Mouse (Mus musculus): ENCODE measurements around the gene Tm9sf2. TPM values are rescaled to one million over a fixed set of nuclear protein-coding genes. Genes with fewer than 3 reads are reported as not detected.

Gene Tm9sf2
- polyA plus RNA-seq, 1 experiment: 163 TPM

DNA sequence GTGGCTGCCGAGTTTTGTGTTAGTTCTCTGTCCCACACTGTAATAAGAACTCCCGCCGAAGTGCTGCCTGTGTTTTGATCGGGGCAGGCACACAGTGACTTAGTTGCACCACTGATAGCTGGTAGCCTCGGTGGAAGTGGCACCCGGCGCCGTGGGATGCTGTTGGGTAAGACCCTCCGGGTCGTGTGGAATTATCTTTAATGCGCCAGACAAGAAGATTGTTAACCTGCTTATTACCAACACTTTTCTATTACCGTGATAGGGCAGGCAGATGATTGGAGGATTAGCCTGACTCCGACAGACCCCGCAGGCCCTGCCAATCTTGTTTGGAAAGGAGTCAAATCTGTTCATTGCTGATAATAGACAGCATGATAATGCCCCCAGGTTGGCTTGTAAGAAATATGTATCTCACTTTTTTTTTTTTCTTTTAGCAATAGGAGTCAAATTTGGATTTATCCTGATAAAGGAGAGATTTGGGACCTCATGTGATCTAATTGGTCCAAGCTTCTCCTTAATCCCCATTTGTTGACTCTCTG lies 69.5 kb downstream of the Tm9sf2 start:
- Histone ChIP-seq H3K4me3 (ENCODE audit: control insufficient read depth, low read depth, low read length) (no peak overlapping the region), H3K36me3 (ENCODE audit: control insufficient read depth, insufficient read depth, low read length) (no peaks in the 10 kb centered on the region), H3K4me1 (ENCODE audit: control insufficient read depth, insufficient read depth, low read length) (peaks cover 5% of the 10 kb centered on the region), H3K27ac (ENCODE audit: control insufficient read depth, insufficient read depth, low read depth, low read length) (no peak overlapping the region), H3K27me3 (ENCODE audit: control insufficient read depth, insufficient read depth, low read length) (no peaks in the 10 kb centered on the region)
- TF ChIP-seq POLR2A (IDR thresholded peaks at IDR 0.05; ENCODE audit: control insufficient read depth, low read depth, low read length) (no peak), CTCF (IDR thresholded peaks at IDR 0.05; ENCODE audit: control insufficient read depth, insufficient read depth, insufficient replicate concordance, low read depth, low read length) (no peak)

GRCm38 (mm10) chr14:122179262-122179661 lies 72.4 kb downstream of the Tm9sf2 start:
- no peak overlapping the region for H3K27ac ChIP-seq (ENCODE audit: control insufficient read depth, insufficient read depth, low read depth, low read length)
- no peaks in the 10 kb centered on the region for H3K27me3 ChIP-seq (ENCODE audit: control insufficient read depth, insufficient read depth, low read length)
- TF ChIP-seq CTCF (IDR thresholded peaks at IDR 0.05; ENCODE audit: control insufficient read depth, insufficient read depth, insufficient replicate concordance, low read depth, low read length) (no peak), POLR2A (IDR thresholded peaks at IDR 0.05; ENCODE audit: control insufficient read depth, low read depth, low read length) (no peak)
- H3K36me3 ChIP-seq (ENCODE audit: control insufficient read depth, insufficient read depth, low read length): no peaks in the 10 kb centered on the region
- H3K4me1 ChIP-seq (ENCODE audit: control insufficient read depth, insufficient read depth, low read length): peaks cover 2% of the 10 kb centered on the region
- no peak overlapping the region for H3K4me3 ChIP-seq (ENCODE audit: control insufficient read depth, low read depth, low read length)

GRCm38 (mm10) chr14:122181078-122181814 lies 74.4 kb downstream of the Tm9sf2 start, which contains the start of gene Clybl:
Gene Clybl (plus strand): TSS chr14:122181704.
- Histone ChIP-seq H3K27ac (ENCODE audit: control insufficient read depth, insufficient read depth, low read depth, low read length) (no peak within 1 kb of the TSS), H3K27me3 (ENCODE audit: control insufficient read depth, insufficient read depth, low read length) (no peaks in the 10 kb centered on the region)
- TF ChIP-seq CTCF (IDR thresholded peaks at IDR 0.05; ENCODE audit: control insufficient read depth, insufficient read depth, insufficient replicate concordance, low read depth, low read length) (no peak), POLR2A (IDR thresholded peaks at IDR 0.05; ENCODE audit: control insufficient read depth, low read depth, low read length) (peak; percentile 42; the same call in 1 of the 2 replicates)

DNA sequence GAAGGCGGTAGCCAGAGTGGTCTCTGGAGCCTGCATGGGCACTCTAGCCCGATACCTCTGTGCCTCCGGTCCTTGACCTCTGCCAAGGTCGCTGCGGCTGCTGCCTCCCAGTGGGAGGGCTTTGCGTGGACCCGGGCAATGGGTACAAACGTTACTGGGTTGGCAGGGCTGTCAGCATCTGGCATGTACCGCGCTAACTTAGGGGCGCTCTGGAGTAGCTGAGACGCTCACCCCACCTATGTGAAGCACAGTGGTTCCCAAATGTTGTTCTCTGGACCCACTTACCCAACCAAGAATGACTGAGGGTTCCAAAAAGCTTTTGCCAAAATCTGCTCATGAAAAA lies 74.9 kb downstream of the Tm9sf2 start:
- no peak for TF ChIP-seq POLR2A (IDR thresholded peaks at IDR 0.05; ENCODE audit: control insufficient read depth, low read depth, low read length)
- no peak for TF ChIP-seq CTCF (IDR thresholded peaks at IDR 0.05; ENCODE audit: control insufficient read depth, insufficient read depth, insufficient replicate concordance, low read depth, low read length)
- Histone ChIP-seq H3K36me3 (ENCODE audit: control insufficient read depth, insufficient read depth, low read length) (no peaks in the 10 kb centered on the region), H3K4me1 (ENCODE audit: control insufficient read depth, insufficient read depth, low read length) (peaks cover 2% of the 10 kb centered on the region; the same call in 1 of the 2 replicates), H3K4me3 (ENCODE audit: control insufficient read depth, low read depth, low read length) (peak overlapping the region; percentile 80), H3K27ac (ENCODE audit: control insufficient read depth, insufficient read depth, low read depth, low read length) (no peak overlapping the region), H3K27me3 (ENCODE audit: control insufficient read depth, insufficient read depth, low read length) (no peaks in the 10 kb centered on the region)

More at GRCm38 (mm10) chr14:122181078-122181814, 74.4 kb downstream of the Tm9sf2 start, which contains the start of gene Clybl:
- Histone ChIP-seq H3K4me3 (ENCODE audit: control insufficient read depth, low read depth, low read length) (peak within 1 kb of the TSS; percentile 80), H3K36me3 (ENCODE audit: control insufficient read depth, insufficient read depth, low read length) (no peaks in the 10 kb centered on the region), H3K4me1 (ENCODE audit: control insufficient read depth, insufficient read depth, low read length) (peaks cover 2% of the 10 kb centered on the region)

- Histone ChIP-seq H3K36me3 (ENCODE audit: control insufficient read depth, insufficient read depth, low read length) (no peaks in the 10 kb centered on the region), H3K27me3 (ENCODE audit: control insufficient read depth, insufficient read depth, low read length) (no peaks in the 10 kb centered on the region), H3K4me3 (ENCODE audit: control insufficient read depth, low read depth, low read length) (no peak overlapping the region), H3K4me1 (ENCODE audit: control insufficient read depth, insufficient read depth, low read length) (peaks cover 2% of the 10 kb centered on the region; the same call in 1 of the 2 replicates), H3K27ac (ENCODE audit: control insufficient read depth, insufficient read depth, low read depth, low read length) (no peak overlapping the region)
- no peak for TF ChIP-seq CTCF (IDR thresholded peaks at IDR 0.05; ENCODE audit: control insufficient read depth, insufficient read depth, insufficient replicate concordance, low read depth, low read length)
- TF ChIP-seq POLR2A (IDR thresholded peaks at IDR 0.05; ENCODE audit: control insufficient read depth, low read depth, low read length): no peak
Observed at GRCm38 (mm10) chr14:122182220-122182619, 75.4 kb downstream of the Tm9sf2 start.

- Histone ChIP-seq H3K36me3 (ENCODE audit: control insufficient read depth, insufficient read depth, low read length) (no peaks in the 10 kb centered on the region), H3K27me3 (ENCODE audit: control insufficient read depth, insufficient read depth, low read length) (no peaks in the 10 kb centered on the region), H3K27ac (ENCODE audit: control insufficient read depth, insufficient read depth, low read depth, low read length) (no peak overlapping the region), H3K4me3 (ENCODE audit: control insufficient read depth, low read depth, low read length) (no peak overlapping the region), H3K4me1 (ENCODE audit: control insufficient read depth, insufficient read depth, low read length) (peaks cover 2% of the 10 kb centered on the region; the same call in 1 of the 2 replicates)
- TF ChIP-seq CTCF (IDR thresholded peaks at IDR 0.05; ENCODE audit: control insufficient read depth, insufficient read depth, insufficient replicate concordance, low read depth, low read length) (no peak), POLR2A (IDR thresholded peaks at IDR 0.05; ENCODE audit: control insufficient read depth, low read depth, low read length) (no peak)
Observed at GRCm38 (mm10) chr14:122183974-122184373, 77.1 kb downstream of the Tm9sf2 start.

DNA sequence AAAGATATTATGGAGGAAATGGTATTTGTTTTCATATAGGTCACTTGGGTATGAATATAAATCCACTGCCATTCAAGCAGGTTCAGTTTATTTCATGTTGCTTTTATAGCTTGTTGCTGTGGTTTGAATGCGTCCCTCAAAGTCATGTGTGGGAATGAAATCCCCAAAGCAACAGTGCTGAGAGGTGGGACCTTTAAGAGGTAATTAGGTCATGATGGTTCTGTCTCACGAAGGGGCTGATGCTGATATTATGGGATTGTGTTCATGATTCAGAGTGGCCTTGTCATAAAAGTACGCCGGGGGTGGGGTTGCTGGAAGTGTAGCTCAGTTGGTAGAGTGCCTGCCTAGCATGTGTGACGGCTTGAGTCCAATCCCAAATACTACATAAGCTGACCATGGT lies 81.4 kb downstream of the Tm9sf2 start:
- H3K4me3 ChIP-seq (ENCODE audit: control insufficient read depth, low read depth, low read length): no peak overlapping the region
- H3K27ac ChIP-seq (ENCODE audit: control insufficient read depth, insufficient read depth, low read depth, low read length): no peak overlapping the region
- TF ChIP-seq POLR2A (IDR thresholded peaks at IDR 0.05; ENCODE audit: control insufficient read depth, low read depth, low read length) (no peak), CTCF (IDR thresholded peaks at IDR 0.05; ENCODE audit: control insufficient read depth, insufficient read depth, insufficient replicate concordance, low read depth, low read length) (no peak)
- no peaks in the 10 kb centered on the region for H3K36me3 ChIP-seq (ENCODE audit: control insufficient read depth, insufficient read depth, low read length)
- no peaks in the 10 kb centered on the region for H3K27me3 ChIP-seq (ENCODE audit: control insufficient read depth, insufficient read depth, low read length)
- no peaks in the 10 kb centered on the region for H3K4me1 ChIP-seq (ENCODE audit: control insufficient read depth, insufficient read depth, low read length)

Data from testis, adult 2 months (tissue).